Mouse (Mus musculus) forebrain, postnatal 0 days (tissue): ENCODE measurements around the gene Best2. TPM values are rescaled to one million over a fixed set of nuclear protein-coding genes. Genes with fewer than 3 reads are reported as not detected.

ENCODE experiments used
- ATAC-seq: fragments of 200-750 bp; cut with Nextera tagmentation; 2 replicates; pipeline ENCODE4 v1.8.0; 2017; ENCODE audit warnings: mild to moderate bottlenecking, moderate library complexity
- DNase-seq: peaks from one replicate; pipeline ENCODE4 v3.0.0-alpha.2; 2015
- H3K27ac ChIP-seq: fragments of 300-500 bp; sonication (generic); 2 replicates; pipeline ENCODE4 v1.5.1; 2014; ENCODE audit warnings: low read depth, mild to moderate bottlenecking, antibody characterized with exemption, low read length, moderate library complexity, mixed read lengths
- H3K27me3 ChIP-seq: fragments of 300-500 bp; sonication (generic); 2 replicates; pipeline ENCODE4 v1.6.1; 2014; ENCODE audit warnings: mild to moderate bottlenecking, low read length, mixed read lengths; ENCODE audit not compliant: insufficient read depth
- H3K36me3 ChIP-seq: fragments of 300-500 bp; sonication (generic); 2 replicates; pipeline ENCODE4 v1.6.1; 2014; ENCODE audit warnings: mild to moderate bottlenecking, moderate library complexity; ENCODE audit not compliant: insufficient read depth
- H3K4me1 ChIP-seq: fragments of 300-500 bp; sonication (generic); 2 replicates; pipeline ENCODE4 v1.6.1; 2014; ENCODE audit warnings: antibody characterized with exemption; ENCODE audit not compliant: insufficient read depth
- H3K4me2 ChIP-seq: fragments of 300-500 bp; sonication (generic); 2 replicates; pipeline ENCODE4 v1.6.1; 2014; ENCODE audit warnings: low read depth, mild to moderate bottlenecking, moderate library complexity
- H3K4me3 ChIP-seq: fragments of 300-500 bp; sonication (generic); 2 replicates; pipeline ENCODE4 v1.5.1; 2014; ENCODE audit warnings: low read depth, low read length, mixed read lengths
- H3K9ac ChIP-seq: fragments of 300-500 bp; sonication (generic); 2 replicates; pipeline ENCODE4 v1.6.1; 2014; ENCODE audit warnings: mild to moderate bottlenecking
- H3K9me3 ChIP-seq: fragments of 300-500 bp; sonication (generic); 2 replicates; pipeline ENCODE4 v1.6.1; 2016; ENCODE audit warnings: low read length
- CTCF ChIP-seq: sonication (generic); IDR thresholded peaks from 2 replicates; pipeline ENCODE4 v1.5.1; 2016; ENCODE audit warnings: antibody characterized with exemption, control low read depth, low read depth
- WGBS: fragments of 180-500 bp; shearing (Covaris S2); extraction: QIAGEN DNeasy Blood & Tissue Kit; methylation state at CpG from one replicate; pipeline ENCODE4 v1.1.7; 2014; 5-methylcytosine and 5-hydroxymethylcytosine counted together
- polyA plus RNA-seq: library from polyadenylated mRNA; unstranded; fragments of >200 nt; fragmentation: Nextera tagmentation; extraction: Ambion mirVana; gene quantifications from 2 replicates; pipeline ENCODE4 v1.2.1, GENCODE M21; 2015
- total RNA-seq: library from RNA; depleted of rRNA; stranded (reverse); fragments of >200 nt; gene quantifications from 2 replicates; pipeline ENCODE4 v1.2.3, GENCODE M21; 2014

The Best2 gene
- total and polyA plus RNA-seq, 2 experiments from 2014 or later: 0.15 TPM; not detected in 1

- DNase-seq (peak; percentile 79), ATAC-seq (peak; percentile 18; the same call in 1 of the 2 replicates)
- H3K9me3 ChIP-seq: no peaks in the 10 kb centered on the region
- H3K4me2 ChIP-seq: no peak overlapping the region
- 49% methylated on average over 4 of the region's 4 CpGs for WGBS
- H3K27ac ChIP-seq: no peak overlapping the region
- H3K36me3 ChIP-seq: peaks cover 32% of the 10 kb centered on the region
- H3K27me3 ChIP-seq: no peaks in the 10 kb centered on the region
- peak; percentile 93 for TF ChIP-seq CTCF
- no peak overlapping the region for H3K4me3 ChIP-seq
- no peak overlapping the region for H3K9ac ChIP-seq
- peaks cover 16% of the 10 kb centered on the region; the same call in 1 of the 2 replicates for H3K4me1 ChIP-seq
Observed at GRCm38 (mm10) chr8:84973803-84974542, 40.4 kb downstream of the Best2 start.

GRCm38 (mm10) chr8:84973079-84973478 lies 41.3 kb downstream of the Best2 start:
- DNase-seq: no peak
- H3K4me3 ChIP-seq: no peak overlapping the region
- peaks cover 32% of the 10 kb centered on the region for H3K36me3 ChIP-seq
- no peak for ATAC-seq
- no peak overlapping the region for H3K4me2 ChIP-seq
- H3K4me1 ChIP-seq: peaks cover 13% of the 10 kb centered on the region; the same call in 1 of the 2 replicates
- H3K27ac ChIP-seq: no peak overlapping the region
- no peak overlapping the region for H3K9ac ChIP-seq
- no peak for TF ChIP-seq CTCF
- no peaks in the 10 kb centered on the region for H3K9me3 ChIP-seq
- WGBS: 90% methylated on average over 1 of the region's 1 CpGs
- no peaks in the 10 kb centered on the region for H3K27me3 ChIP-seq

- Histone ChIP-seq H3K27ac (0 out of 2 replicates have a peak overlapping the region, but pooled peaks have one; percentile 10), H3K36me3 (peaks cover 32% of the 10 kb centered on the region), H3K27me3 (no peaks in the 10 kb centered on the region), H3K4me3 (peak overlapping the region; percentile 85), H3K9me3 (no peaks in the 10 kb centered on the region), H3K4me2 (peak overlapping the region; percentile 91), H3K4me1 (peaks cover 9% of the 10 kb centered on the region; the same call in 1 of the 2 replicates), H3K9ac (peak overlapping the region; percentile 97)
- TF ChIP-seq CTCF: no peak
- WGBS: 58% methylated on average over 5 of the region's 5 CpGs
- ATAC-seq (no peak), DNase-seq (no peak)
Observed at GRCm38 (mm10) chr8:84970913-84971312, 43.4 kb downstream of the Best2 start.

- Histone ChIP-seq H3K27me3 (no peaks in the 10 kb centered on the region), H3K9ac (peak overlapping the region; percentile 97), H3K4me1 (peaks cover 10% of the 10 kb centered on the region), H3K27ac (peak overlapping the region; percentile 89), H3K9me3 (no peaks in the 10 kb centered on the region), H3K4me3 (peak overlapping the region; percentile 85), H3K4me2 (peak overlapping the region; percentile 91), H3K36me3 (peaks cover 32% of the 10 kb centered on the region)
- DNase-seq: no peak
- no peak for ATAC-seq
- WGBS: 5% methylated on average over 21 of the region's 21 CpGs
- TF ChIP-seq CTCF: no peak
Observed at GRCm38 (mm10) chr8:84970135-84970790, 44.1 kb downstream of the Best2 start.

- peak within 1 kb of the TSS; percentile 85 for H3K4me3 ChIP-seq
Observed at GRCm38 (mm10) chr8:84969241-84970134, 44.8 kb downstream of the Best2 start, which contains the start of the genes Gm49661, Prdx2 and Rnaseh2a. Gm49661 (minus strand) TSS chr8:84969433. Prdx2 (plus strand) TSS chr8:84969587. Rnaseh2a (minus strand) TSS chr8:84969767.

GRCm38 (mm10) chr8:84968650-84969049 lies 45.7 kb downstream of the Best2 start:
- DNase-seq (peak; percentile 20), ATAC-seq (no peak)
- Histone ChIP-seq H3K4me3 (peak overlapping the region; percentile 85), H3K27ac (peak overlapping the region; percentile 89), H3K36me3 (peaks cover 26% of the 10 kb centered on the region), H3K9ac (peak overlapping the region; percentile 97), H3K4me1 (peaks cover 16% of the 10 kb centered on the region), H3K4me2 (peak overlapping the region; percentile 91), H3K27me3 (no peaks in the 10 kb centered on the region), H3K9me3 (no peaks in the 10 kb centered on the region)
- no peak for TF ChIP-seq CTCF
- WGBS: 14% methylated on average over 2 of the region's 2 CpGs

More at GRCm38 (mm10) chr8:84969241-84970134, 44.8 kb downstream of the Best2 start, which contains the start of the genes Gm49661, Prdx2 and Rnaseh2a:
- H3K9me3 ChIP-seq: no peaks in the 10 kb centered on the region
- H3K4me2 ChIP-seq: peak within 1 kb of the TSS; percentile 91
- H3K9ac ChIP-seq: peak within 1 kb of the TSS; percentile 97
- H3K27me3 ChIP-seq: no peaks in the 10 kb centered on the region
- peaks cover 16% of the 10 kb centered on the region for H3K4me1 ChIP-seq
- ATAC-seq: peak; percentile 81
- 0 out of 2 replicates have a peak, but pooled peaks have one; percentile 8 for TF ChIP-seq CTCF
- peaks cover 28% of the 10 kb centered on the region for H3K36me3 ChIP-seq
- DNase-seq: peak; percentile 92
- peak within 1 kb of the TSS; percentile 89 for H3K27ac ChIP-seq
- WGBS: 2% methylated on average over 56 of the region's 56 CpGs
